Mouse (Mus musculus) MEL (cell line): ENCODE results near the gene Dmpk.

ENCODE experiments used
- EP300 ChIP-seq, 2 experiments: IDR thresholded peaks; 2 replicates each; pipeline ENCODE4 v1.6.1; 2011; ENCODE audit warnings: improper control_type of control experiment in 2 of 2, low read length in 2 of 2, low read depth in 1 of 2, mild to moderate bottlenecking in 1 of 2
- RCOR1 ChIP-seq: IDR thresholded peaks from 2 replicates; pipeline ENCODE4 v1.6.1; 2012; ENCODE audit warnings: low read depth, mild to moderate bottlenecking, inconsistent platforms, low read length, improper control_type of control experiment

DNA sequence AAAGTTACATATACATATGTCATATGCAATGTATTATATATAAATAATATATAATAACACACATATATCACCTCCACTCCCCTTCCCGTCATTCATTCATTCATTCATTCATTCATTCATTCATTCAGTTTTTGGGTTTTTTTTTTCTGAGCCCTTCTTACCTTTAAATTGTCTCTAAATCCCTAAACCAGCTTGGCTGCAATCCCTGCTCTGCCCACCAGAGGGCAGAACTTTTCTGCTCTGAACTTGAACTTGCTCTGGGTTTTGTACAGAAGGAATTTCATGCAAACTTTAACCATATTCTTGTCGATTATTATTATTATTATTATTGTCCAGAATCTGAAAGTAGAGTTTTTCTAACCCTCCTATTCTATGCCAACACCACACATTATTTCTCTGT, 14.9 kb upstream of the Dmpk start:
- TF ChIP-seq RCOR1 (no peak), EP300 (IDR thresholded peaks at IDR 0.05; ENCODE audit: low read depth in 1 of 2, low read length in 2 of 2) (no peak)
